Mouse (Mus musculus) lung, postnatal 0 days (tissue): ENCODE data around the gene Tbc1d32. TPM values are rescaled to one million over a fixed set of nuclear protein-coding genes. Genes with fewer than 3 reads are reported as not detected.

ENCODE experiments used
- ATAC-seq: fragments of 200-750 bp; cut with Nextera tagmentation; 2 replicates; pipeline ENCODE4 v1.8.0; 2017; ENCODE audit warnings: moderate library complexity
- DNase-seq: peaks from one replicate; pipeline ENCODE4 v3.0.0-alpha.2; 2016; ENCODE audit warnings: low spot score
- H3K27ac ChIP-seq: fragments of 300-500 bp; sonication (generic); 2 replicates; pipeline ENCODE4 v1.5.1; 2014; ENCODE audit warnings: antibody characterized with exemption, mild to moderate bottlenecking, low read length, mixed read lengths
- H3K27me3 ChIP-seq: fragments of 300-500 bp; sonication (generic); replicated peaks from 2 replicates; pipeline ENCODE4 v1.6.1; 2014; ENCODE audit warnings: low read length, mixed read lengths; ENCODE audit not compliant: insufficient read depth
- H3K36me3 ChIP-seq: fragments of 300-500 bp; sonication (generic); 2 replicates; pipeline ENCODE4 v1.6.1; 2014; ENCODE audit warnings: low read length, mixed read lengths; ENCODE audit not compliant: insufficient read depth
- H3K4me1 ChIP-seq: fragments of 300-500 bp; sonication (generic); 2 replicates; pipeline ENCODE4 v1.6.1; 2014; ENCODE audit warnings: antibody characterized with exemption, low read depth, low read length, mixed read lengths; ENCODE audit not compliant: insufficient read depth
- H3K4me2 ChIP-seq: fragments of 300-500 bp; sonication (generic); replicated peaks from 2 replicates; pipeline ENCODE4 v1.6.1; 2014; ENCODE audit warnings: low read depth, mild to moderate bottlenecking, low read length, moderate library complexity, mixed read lengths
- H3K4me3 ChIP-seq: fragments of 300-500 bp; sonication (generic); 2 replicates; pipeline ENCODE4 v1.5.1; 2014; ENCODE audit warnings: low read depth, low read length
- H3K9ac ChIP-seq: fragments of 300-500 bp; sonication (generic); replicated peaks from 2 replicates; pipeline ENCODE4 v1.6.1; 2014; ENCODE audit warnings: low read depth, mild to moderate bottlenecking
- H3K9me3 ChIP-seq: fragments of 300-500 bp; sonication (generic); 2 replicates; pipeline ENCODE4 v1.6.1; 2016; ENCODE audit warnings: low read length, mixed read lengths
- CTCF ChIP-seq: IDR thresholded peaks from 2 replicates; pipeline ENCODE4 v1.5.1; 2016; ENCODE audit warnings: antibody characterized with exemption, mild to moderate bottlenecking
- EP300 ChIP-seq: IDR thresholded peaks from 2 replicates; pipeline ENCODE4 v1.6.1; 2016; ENCODE audit warnings: antibody characterized with exemption, mild to moderate bottlenecking, control low read depth
- WGBS: fragments of 180-500 bp; shearing (Covaris S2); extraction: QIAGEN DNeasy Blood & Tissue Kit; methylation state at CpG from one replicate; pipeline ENCODE4 v1.1.7; 2014; 5-methylcytosine and 5-hydroxymethylcytosine counted together
- polyA plus RNA-seq: library from polyadenylated mRNA; unstranded; fragments of >200 nt; fragmentation: Nextera tagmentation; extraction: Ambion mirVana; gene quantifications from 2 replicates; pipeline ENCODE4 v1.2.1, GENCODE M21; 2015

Tbc1d32 gene
- polyA plus RNA-seq, 1 experiment from 2014 or later: 1.6 TPM

DNA sequence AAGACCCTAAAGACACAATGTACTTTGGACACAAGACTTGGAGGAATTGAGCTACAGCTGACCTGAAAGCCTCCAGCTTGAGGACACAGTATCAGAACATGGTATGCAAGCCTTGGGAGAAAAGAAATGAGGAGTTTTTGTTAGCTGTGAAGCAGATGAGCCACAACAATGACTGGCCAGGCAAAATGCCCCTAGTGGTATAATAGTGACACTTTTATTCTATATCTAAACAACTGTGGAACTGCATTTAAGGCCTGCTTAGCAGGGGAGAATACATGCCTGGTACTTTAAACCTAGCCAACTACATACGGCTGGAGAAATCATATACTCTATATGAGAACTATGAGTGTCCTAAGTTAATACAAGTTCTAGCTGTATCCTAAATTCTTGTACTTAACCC lies 101.5 kb downstream of the Tbc1d32 start:
- H3K9me3 ChIP-seq: no peaks in the 10 kb centered on the region
- TF ChIP-seq CTCF (no peak; the same call in 1 of the 2 replicates), EP300 (no peak)
- no peak for ATAC-seq
- H3K27me3 ChIP-seq: no peaks in the 10 kb centered on the region
- no peaks in the 10 kb centered on the region for H3K4me1 ChIP-seq
- H3K9ac ChIP-seq: no peak overlapping the region
- no peak overlapping the region for H3K4me3 ChIP-seq
- no peak overlapping the region for H3K4me2 ChIP-seq
- DNase-seq: no peak
- H3K27ac ChIP-seq: no peak overlapping the region
- 79% methylated on average over 1 of the region's 1 CpGs for WGBS
- H3K36me3 ChIP-seq: no peaks in the 10 kb centered on the region

- TF ChIP-seq EP300 (no peak), CTCF (no peak)
- 34% methylated on average over 14 of the region's 27 CpGs for WGBS
These were observed 112.8 kb downstream of the Tbc1d32 start for GRCm38 (mm10) chr10:56115636-56116180.

DNA sequence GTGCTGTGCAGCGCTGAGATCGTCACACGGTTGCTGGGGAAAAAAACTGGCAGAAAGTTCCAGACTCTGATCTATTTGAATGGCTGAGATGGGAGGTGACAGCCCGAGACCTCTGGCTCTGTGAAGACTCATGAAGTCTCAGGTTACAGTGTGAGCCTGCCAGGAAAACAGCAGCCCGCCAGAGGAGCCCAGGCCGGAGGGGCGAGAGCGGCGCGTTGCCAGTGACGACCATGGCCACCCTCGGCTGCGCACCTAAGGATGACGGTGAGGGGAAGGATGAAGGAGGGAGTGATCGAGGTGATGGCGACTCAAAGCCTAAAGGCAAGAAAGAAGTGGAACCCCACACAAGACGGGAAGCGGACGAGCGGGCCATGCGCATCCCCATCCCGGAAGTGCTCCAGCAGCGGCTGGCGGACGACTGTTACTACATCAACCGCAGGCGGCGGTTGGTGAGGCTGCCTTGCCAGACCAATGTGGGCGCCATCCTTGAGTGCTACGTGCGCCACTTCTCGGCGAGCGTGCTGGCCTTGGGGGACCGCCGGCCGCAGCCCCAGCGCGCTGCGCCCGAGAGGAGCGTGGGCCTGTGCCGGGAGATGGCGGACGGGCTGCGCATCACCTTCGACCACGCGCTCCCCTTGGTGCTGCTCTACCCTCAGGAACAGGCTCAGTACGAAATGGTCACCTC lies 113.4 kb downstream of the Tbc1d32 start:
- H3K4me2 ChIP-seq: peak overlapping the region; percentile 71
- WGBS: 4% methylated on average over 50 of the region's 50 CpGs
- no peaks in the 10 kb centered on the region for H3K36me3 ChIP-seq
- DNase-seq (peak; percentile 61), ATAC-seq (peak; percentile 85)
- H3K9me3 ChIP-seq: no peaks in the 10 kb centered on the region
- peak overlapping the region; percentile 45 for H3K4me3 ChIP-seq
- peak; percentile 4; the same call in 1 of the 2 replicates for TF ChIP-seq CTCF
- TF ChIP-seq EP300: no peak
- H3K27ac ChIP-seq: no peak overlapping the region
- H3K9ac ChIP-seq: peak overlapping the region; percentile 36; the same call in 1 of the 2 replicates
- H3K4me1 ChIP-seq: peaks cover 3% of the 10 kb centered on the region; the same call in 1 of the 2 replicates
- H3K27me3 ChIP-seq: no peaks in the 10 kb centered on the region

More at GRCm38 (mm10) chr10:56115636-56116180, 112.8 kb downstream of the Tbc1d32 start:
- H3K4me1 ChIP-seq: peaks cover 3% of the 10 kb centered on the region; the same call in 1 of the 2 replicates
- H3K4me3 ChIP-seq: peak overlapping the region; percentile 45
- H3K9ac ChIP-seq: peak overlapping the region; percentile 36; the same call in 1 of the 2 replicates
- no peaks in the 10 kb centered on the region for H3K9me3 ChIP-seq
- H3K4me2 ChIP-seq: peak overlapping the region; percentile 71
- ATAC-seq (peak; percentile 52), DNase-seq (no peak)
- no peaks in the 10 kb centered on the region for H3K36me3 ChIP-seq
- H3K27ac ChIP-seq: no peak overlapping the region
- no peaks in the 10 kb centered on the region for H3K27me3 ChIP-seq

GRCm38 (mm10) chr10:56106996-56107334 lies 121.5 kb downstream of the Tbc1d32 start:
- Histone ChIP-seq H3K4me2 (peak overlapping the region; percentile 60), H3K4me3 (peak overlapping the region; percentile 51), H3K4me1 (no peaks in the 10 kb centered on the region), H3K27me3 (no peaks in the 10 kb centered on the region), H3K9ac (peak overlapping the region; percentile 77), H3K36me3 (no peaks in the 10 kb centered on the region), H3K9me3 (no peaks in the 10 kb centered on the region), H3K27ac (peak overlapping the region; percentile 82)
- TF ChIP-seq EP300: no peak
- TF ChIP-seq CTCF: no peak
- WGBS: 27% methylated on average over 1 of the region's 1 CpGs
- ATAC-seq (peak; percentile 42), DNase-seq (no peak)

DNA sequence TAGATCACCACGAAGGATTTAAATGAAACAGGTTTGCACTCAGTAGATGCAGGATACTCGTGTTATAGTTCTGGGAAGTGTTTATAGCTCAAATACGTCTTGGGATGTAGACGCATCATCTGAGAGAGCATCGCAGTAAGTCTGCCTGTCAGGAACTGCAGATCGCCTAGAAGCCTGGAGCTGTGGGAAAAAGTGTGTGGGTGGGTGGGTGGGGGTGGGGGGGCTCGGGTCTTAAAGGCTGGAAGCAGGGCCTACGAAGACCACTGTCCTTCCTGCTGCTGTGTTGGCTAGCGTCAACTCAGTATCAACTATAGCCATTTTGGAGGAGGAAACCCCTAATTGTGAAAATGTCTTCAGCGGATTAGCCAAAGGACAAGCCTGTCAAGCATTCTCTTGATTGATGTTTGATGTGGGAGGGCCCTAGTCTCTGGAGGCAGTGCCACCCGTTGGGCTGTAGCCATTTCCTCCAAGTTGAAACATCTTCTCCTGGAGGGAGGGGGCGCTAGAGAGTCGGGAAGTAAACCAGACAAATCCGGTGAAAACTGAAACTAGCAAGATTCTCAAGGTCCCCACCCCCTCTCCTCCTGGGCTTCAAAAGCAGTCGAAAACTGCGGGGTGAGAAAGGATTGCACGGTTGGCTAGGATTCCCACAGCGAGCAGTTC lies 122.0 kb downstream of the Tbc1d32 start, which contains the start of gene Msl3l2:
Msl3l2 (plus strand) TSS at position 585 of the 663 bp plus-strand sequence.
- H3K4me2 ChIP-seq: peak within 1 kb of the TSS; percentile 60
- H3K9ac ChIP-seq: peak within 1 kb of the TSS; percentile 77
- H3K4me1 ChIP-seq: no peaks in the 10 kb centered on the region
- no peaks in the 10 kb centered on the region for H3K27me3 ChIP-seq
- H3K4me3 ChIP-seq: peak within 1 kb of the TSS; percentile 51
- 22% methylated on average over 18 of the region's 18 CpGs for WGBS
- H3K27ac ChIP-seq: peak within 1 kb of the TSS; percentile 82
- DNase-seq (peak; percentile 97), ATAC-seq (peak; percentile 98)
- TF ChIP-seq CTCF (peak; percentile 84), EP300 (peak; percentile 76)
- H3K9me3 ChIP-seq: no peaks in the 10 kb centered on the region
- no peaks in the 10 kb centered on the region for H3K36me3 ChIP-seq

GRCm38 (mm10) chr10:56099641-56100310 lies 128.7 kb downstream of the Tbc1d32 start:
- no peaks in the 10 kb centered on the region for H3K4me1 ChIP-seq
- H3K36me3 ChIP-seq: no peaks in the 10 kb centered on the region
- WGBS: 48% methylated on average over 3 of the region's 3 CpGs
- peak overlapping the region; percentile 48 for H3K27ac ChIP-seq
- DNase-seq (peak; percentile 82), ATAC-seq (peak; percentile 97)
- no peak overlapping the region for H3K4me2 ChIP-seq
- no peaks in the 10 kb centered on the region for H3K9me3 ChIP-seq
- no peaks in the 10 kb centered on the region for H3K27me3 ChIP-seq
- TF ChIP-seq EP300: peak; percentile 96
- no peak for TF ChIP-seq CTCF
- no peak overlapping the region for H3K9ac ChIP-seq
- no peak overlapping the region for H3K4me3 ChIP-seq
